8 mouse cellular contexts compared by ENCODE assay signal in the genomic region with DNA sequence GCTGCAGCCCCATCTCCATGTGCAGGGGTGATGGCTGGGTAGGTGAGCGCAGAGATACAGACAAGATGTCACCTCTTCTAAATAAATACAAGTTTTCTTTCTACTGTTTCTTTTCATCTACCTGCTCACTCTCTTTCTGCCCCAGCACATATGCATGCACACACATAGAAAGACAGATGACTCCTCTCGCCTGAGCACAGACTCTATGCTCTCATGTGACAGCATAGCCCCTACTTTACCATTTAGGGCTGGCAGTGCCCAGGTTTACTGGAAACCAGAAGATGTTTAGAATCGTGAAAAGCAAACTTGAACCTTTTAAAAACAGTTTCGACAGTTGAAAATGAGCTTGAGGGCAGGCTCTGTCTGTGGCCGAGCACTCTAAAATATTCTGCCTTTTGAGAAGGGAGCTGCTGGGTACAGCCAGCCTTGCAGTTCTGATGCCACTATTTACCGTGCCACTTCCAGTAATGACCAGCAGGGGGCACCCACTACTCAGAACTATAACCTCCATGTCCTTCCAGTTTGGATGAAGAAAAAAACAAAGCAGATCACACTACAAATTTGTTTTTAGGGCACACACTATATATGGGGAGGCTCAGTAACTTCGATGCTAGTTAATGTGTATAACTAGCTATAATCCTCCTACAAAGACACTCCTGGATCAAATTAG. TPM values are rescaled to one million over a fixed set of nuclear protein-coding genes. Genes with fewer than 3 reads are reported as not detected.
DNase-seq lines count a peak whose midpoint lies in the region; ATAC-seq and TF ChIP-seq lines count a peak whose summit lies in the region.

No protein-coding gene starts in this region.

- H3K4me1 ChIP-seq in intestine, postnatal 0 days (replicated peaks; ENCODE audit: control insufficient read depth, insufficient read depth, low read length) = no peaks in the 10 kb centered on the region
- H3K4me1 ChIP-seq in intestine, embryonic 15.5 days (replicated peaks) = no peaks in the 10 kb centered on the region
- no peaks in the 10 kb centered on the region for H3K4me1 ChIP-seq in hindbrain, postnatal 0 days (ENCODE audit: insufficient read depth, low read length)

- H3K4me3 ChIP-seq in intestine, postnatal 0 days (ENCODE audit: low read depth, low read length) = no peak overlapping the region
- no peak overlapping the region for H3K4me3 ChIP-seq in intestine, embryonic 15.5 days (replicated peaks)
- H3K4me3 ChIP-seq in hindbrain, postnatal 0 days (ENCODE audit: low read length) = no peak overlapping the region

- H3K4me2 ChIP-seq in intestine, postnatal 0 days (replicated peaks; ENCODE audit: low read depth) = no peak overlapping the region
- H3K4me2 ChIP-seq in intestine, embryonic 15.5 days (replicated peaks) = no peak overlapping the region
- H3K4me2 ChIP-seq in hindbrain, postnatal 0 days (ENCODE audit: low read depth, low read length) = no peak overlapping the region

- H3K27me3 ChIP-seq in intestine, postnatal 0 days (replicated peaks; ENCODE audit: control insufficient read depth, insufficient read depth, low read length) = no peaks in the 10 kb centered on the region
- H3K27me3 ChIP-seq in intestine, embryonic 15.5 days (replicated peaks) = no peaks in the 10 kb centered on the region
- H3K27me3 ChIP-seq in hindbrain, postnatal 0 days (ENCODE audit: insufficient read depth, low read length) = no peaks in the 10 kb centered on the region

- 32% methylated on average over 7 of the region's 7 CpGs for WGBS in intestine, postnatal 0 days
- WGBS in intestine, embryonic 15.5 days = 31% methylated on average over 7 of the region's 7 CpGs
- 37% methylated on average over 7 of the region's 7 CpGs for WGBS in hindbrain, postnatal 0 days

- peak; percentile 88 for TF ChIP-seq CTCF in intestine, postnatal 0 days (IDR thresholded peaks at IDR 0.05; ENCODE audit: low read depth)
- peak; percentile 94 for TF ChIP-seq CTCF in hindbrain, postnatal 0 days (IDR thresholded peaks at IDR 0.05; ENCODE audit: low read depth)

- no peak overlapping the region for H3K9ac ChIP-seq in intestine, postnatal 0 days (ENCODE audit: low read depth, low read length)
- H3K9ac ChIP-seq in intestine, embryonic 15.5 days = no peak overlapping the region
- H3K9ac ChIP-seq in hindbrain, postnatal 0 days (replicated peaks; ENCODE audit: low read length) = no peak overlapping the region

- ATAC-seq in intestine, postnatal 0 days = no peak
- ATAC-seq in intestine, embryonic 15.5 days = no peak
- peak; percentile 89 for ATAC-seq in frontal cortex, adult (ENCODE audit: low TSS enrichment)
- ATAC-seq in hindbrain, postnatal 0 days = peak; percentile 55; the same call in 1 of the 2 replicates

- no peak overlapping the region for H3K27ac ChIP-seq in intestine, postnatal 0 days (ENCODE audit: low read depth, low read length)
- H3K27ac ChIP-seq in intestine, embryonic 15.5 days = no peak overlapping the region
- no peak overlapping the region for H3K27ac ChIP-seq in hindbrain, postnatal 0 days

- H3K9me3 ChIP-seq in intestine, postnatal 0 days (ENCODE audit: control insufficient read depth) = no peaks in the 10 kb centered on the region
- H3K9me3 ChIP-seq in intestine, embryonic 15.5 days = no peaks in the 10 kb centered on the region
- no peaks in the 10 kb centered on the region for H3K9me3 ChIP-seq in hindbrain, postnatal 0 days (ENCODE audit: low read length)

- peak; percentile 90 for DNase-seq in cerebellum, adult 8-10 months
- peak; percentile 89 for DNase-seq in hindbrain, postnatal 0 days (ENCODE audit: low spot score)
- DNase-seq in left cerebral cortex, postnatal 25 days (ENCODE audit: low spot score in 2 of 2) = peak; percentile 91
- DNase-seq in naive thymus-derived CD4-positive, alpha-beta T cell, adult 2 months (ENCODE audit: low read depth) = peak; percentile 67
- DNase-seq in telencephalon, adult 2 months (ENCODE audit: low read depth, low spot score) = peak; percentile 68

- no peaks in the 10 kb centered on the region for H3K36me3 ChIP-seq in intestine, postnatal 0 days (ENCODE audit: control insufficient read depth, insufficient read depth)
- H3K36me3 ChIP-seq in intestine, embryonic 15.5 days = no peaks in the 10 kb centered on the region
- no peaks in the 10 kb centered on the region for H3K36me3 ChIP-seq in hindbrain, postnatal 0 days (ENCODE audit: insufficient read depth, low read length)

- intact Hi-C loops in left cerebral cortex, postnatal 25 days (cut with DNase I) = loop anchor here (1.0 to 5.0 kb wide), 2 partner anchors 108 to 322 kb away; no protein-coding TSS in a partner anchor

RNA-seq across cellular contexts. Expression of gene Gm17087, which starts 47.3 kb away (rescaled TPM):
- polyA plus RNA-seq in intestine, postnatal 0 days (2015; fragmentation: Nextera tagmentation; extraction: Ambion mirVana) = not detected in 2 replicates
- polyA plus RNA-seq in intestine, embryonic 15.5 days (2015; fragmentation: Nextera tagmentation; extraction: Ambion mirVana) = not detected in 2 replicates
- total RNA-seq in hindbrain, postnatal 0 days (2014; rRNA removed) = not detected in 2 replicates
- polyA plus RNA-seq in hindbrain, postnatal 0 days (2015; fragmentation: Nextera tagmentation; extraction: Ambion mirVana) = not detected in 2 replicates
- total RNA-seq in left cerebral cortex, postnatal 25 days (2021) = not detected

Comparison
In these comparisons a context has a peak if more than half of its experiments do, and no peak if none do; other contexts are left out.
1. ATAC-seq: peak in frontal cortex, adult (single experiment) and hindbrain, postnatal 0 days (single experiment); none in intestine, postnatal 0 days (single experiment) and intestine, embryonic 15.5 days (single experiment).
2. Peak in every context shown above with its lines, with median percentiles within 50 percentile points of each other: DNase-seq.